11 mouse cellular contexts compared by ENCODE assay signal in genomic region chr12:81820700-81821099, GRCm38 (mm10). TPM values are rescaled to one million over a fixed set of nuclear protein-coding genes. Genes with fewer than 3 reads are reported as not detected.
A peak's percentile ranks its signal among the peaks of the same experiment; 100 is the strongest.
DNase-seq lines count a peak whose midpoint lies in the region; ATAC-seq lines count a peak whose summit lies in the region.
"Had no signal": no experiment of that assay in that cellular context is flagged by ENCODE, and none has a peak within 500 bp of the region (broad histone marks: within the 10 kb centered on the region; RNA-seq: fewer than 3 reads in every experiment).

No protein-coding gene starts in this region.

- peak; percentile 35 to 64 for DNase-seq in frontal cortex, adult 2 months (ENCODE audit: extremely low spot score in 1 of 2, low spot score in 1 of 2)
- DNase-seq in frontal cortex, postnatal 14 days (ENCODE audit: low spot score in 2 of 2) = no peak
- peak; percentile 92 for DNase-seq in brain, adult 2 months (ENCODE audit: low read depth, low spot score)
- DNase-seq in cerebellum, adult 11-12 months = peak; percentile 64
- peak; percentile 38 to 52 for DNase-seq in cerebellum, postnatal 36 days
- no peak for DNase-seq in kidney, postnatal 4 days
- DNase-seq in testis, postnatal 10 days (ENCODE audit: low spot score) = no peak
- DNase-seq: adrenal gland, adult 2 months; embryo, embryonic 11 days; liver, postnatal 0 days had no signal

- ATAC-seq in activated CD4-positive, CD25-positive, alpha-beta regulatory T cell, adult 4 months = no peak
- ATAC-seq: liver, postnatal 0 days had no signal

RNA-seq across cellular contexts. Expression of gene Pcnx, which starts 39.1 kb away (rescaled TPM):
- 36.9 and 40.1 TPM in 2 replicates for polyA plus RNA-seq in frontal cortex, adult 2 months (2012; rRNA removed)
- polyA plus RNA-seq in activated CD4-positive, CD25-positive, alpha-beta regulatory T cell, adult 4 months (2017; shearing (Covaris generic)) = 10 to 100 TPM; 13.2 to 15.4 TPM

RNA-seq across cellular contexts. Expression of gene Map3k9, which starts 39.7 kb away (rescaled TPM):
- 10.7 and 14.2 TPM in 2 replicates for polyA plus RNA-seq in frontal cortex, adult 2 months (2012; rRNA removed)
- under 1 TPM; 0.13 to 0.26 TPM for polyA plus RNA-seq in activated CD4-positive, CD25-positive, alpha-beta regulatory T cell, adult 4 months (2017; shearing (Covaris generic))

Comparison
In these comparisons a context has a peak if more than half of its experiments do, and no peak if none do; other contexts are left out.
1. DNase-seq: peak in frontal cortex, adult 2 months (2 of 2), brain, adult 2 months (single experiment), cerebellum, adult 11-12 months (single experiment) and cerebellum, postnatal 36 days (2 of 2); none in frontal cortex, postnatal 14 days (0 of 2), kidney, postnatal 4 days (0 of 2) and testis, postnatal 10 days (single experiment).